Mouse (Mus musculus) common myeloid progenitor, adult 5-6 weeks (primary cell): ENCODE results near the gene Hoxd4. TPM values are rescaled to one million over a fixed set of nuclear protein-coding genes. Genes with fewer than 3 reads are reported as not detected.

Experiments used
- ATAC-seq: replicated peaks from 2 replicates; pipeline ENCODE4 v1.8.0; 2016; ENCODE audit warnings: low read depth, mild to moderate bottlenecking, moderate TSS enrichment, inconsistent platforms; ENCODE audit not compliant: poor library complexity, severe bottlenecking
- total RNA-seq: library from RNA; stranded (forward); fragments of 200-1000, 187-1606 nt; gene quantifications from 2 replicates; pipeline ENCODE4 v1.2.3, GENCODE M21; 2017

Hoxd4 gene
- total RNA-seq, 1 experiment from 2014 or later: not detected

GRCm38 (mm10) chr2:74738623-74739475, 27.1 kb downstream of the Hoxd4 start:
- ATAC-seq: no peak

- no peak for ATAC-seq
Observed at GRCm38 (mm10) chr2:74739476-74739800, 27.7 kb downstream of the Hoxd4 start.

DNA sequence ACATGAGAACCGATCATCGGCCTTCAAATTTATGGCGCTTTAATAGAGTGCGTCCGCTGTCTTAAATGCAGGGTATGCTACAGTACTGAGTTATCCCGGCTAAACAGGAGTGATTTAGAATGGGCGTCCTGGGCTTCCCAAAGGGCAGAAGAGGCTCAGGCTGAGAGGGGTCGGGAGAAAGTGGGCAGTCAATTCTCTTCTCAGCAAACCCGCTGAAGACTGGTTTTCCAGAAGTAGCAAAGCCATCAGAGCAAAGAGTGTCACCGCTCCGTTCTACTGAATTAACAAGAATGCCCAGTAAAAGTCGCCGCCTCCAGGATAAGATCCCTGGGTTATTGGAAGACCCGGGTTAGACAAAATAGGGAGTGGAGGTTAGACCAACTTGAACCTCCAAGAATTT, 28.1 kb downstream of the Hoxd4 start:
- no peak for ATAC-seq

- 0 out of 2 replicates have a peak, but pooled peaks have one; percentile 26 for ATAC-seq
Observed at GRCm38 (mm10) chr2:74740311-74741091, 28.8 kb downstream of the Hoxd4 start.

DNA sequence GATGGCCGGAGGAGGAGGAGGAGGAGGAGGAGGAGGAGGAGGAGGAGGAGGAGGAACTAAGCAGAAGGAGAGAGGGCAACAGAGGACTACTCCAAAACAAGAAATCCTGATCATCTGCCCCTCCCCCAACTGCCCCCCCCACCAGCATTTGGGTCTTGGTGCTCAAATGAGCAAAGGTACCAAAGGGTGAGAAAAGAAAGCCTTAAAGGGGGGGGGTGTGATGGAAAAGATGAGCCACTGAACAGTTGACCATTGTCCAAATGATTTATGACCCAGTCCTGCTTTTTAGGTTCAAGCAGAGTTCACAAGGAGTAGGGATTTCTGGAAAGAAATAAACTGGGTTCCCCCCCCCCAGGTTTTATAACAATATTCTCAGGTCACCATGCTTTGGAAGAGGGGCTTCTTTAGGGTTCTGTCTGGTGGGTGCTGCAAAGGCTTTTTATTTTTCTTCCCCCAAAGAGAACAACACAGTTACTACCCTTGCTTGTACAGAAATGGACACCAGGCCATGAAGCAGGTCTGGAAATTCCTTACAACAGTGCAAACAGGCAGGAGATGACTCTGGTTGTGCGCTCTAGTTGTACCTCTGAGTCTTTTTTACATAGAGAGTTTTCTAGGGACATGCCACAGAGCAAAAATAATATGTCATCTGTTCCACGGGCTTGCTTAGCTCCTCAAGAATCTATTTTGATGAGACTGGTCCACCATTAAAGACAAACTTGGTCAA, 29.7 kb downstream of the Hoxd4 start:
- no peak for ATAC-seq

GRCm38 (mm10) chr2:74741979-74742277, 30.2 kb downstream of the Hoxd4 start:
- ATAC-seq: no peak

DNA sequence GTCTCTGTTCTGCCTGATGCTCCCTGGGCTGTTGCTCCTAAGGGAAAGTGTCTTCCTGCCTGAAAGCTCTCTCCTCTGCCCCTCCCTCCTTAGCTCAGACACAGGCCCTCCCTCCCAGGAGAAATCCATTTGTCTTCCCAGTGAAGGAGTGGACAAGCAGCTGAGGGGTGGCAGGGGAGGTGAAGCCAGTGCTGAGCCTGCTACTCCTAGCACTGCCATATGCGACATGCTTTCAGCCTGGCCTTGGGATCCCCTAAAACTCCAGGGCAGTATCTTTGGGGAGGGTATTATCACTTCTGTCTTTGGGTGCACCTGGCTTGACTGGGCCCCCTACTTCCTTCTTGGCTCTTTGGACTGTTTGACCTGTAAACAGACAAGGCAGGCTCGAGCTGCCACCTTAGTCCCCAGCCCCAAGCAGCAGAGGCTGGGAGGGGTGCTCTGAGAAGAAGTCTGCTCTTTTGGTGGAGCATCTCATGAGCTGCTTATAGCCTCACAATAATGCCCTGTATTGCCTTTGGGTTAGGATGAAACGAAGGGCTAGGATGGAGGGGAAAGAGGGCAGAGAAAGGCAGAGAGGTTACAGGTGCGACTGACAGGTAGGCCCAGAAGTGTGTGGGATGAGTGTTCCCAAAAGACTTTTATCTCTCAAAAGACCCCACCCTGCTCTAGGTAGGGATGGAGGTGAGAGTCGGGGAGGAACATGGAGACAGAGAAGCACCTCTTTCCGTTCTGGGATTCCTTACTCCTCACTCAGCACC, 34.0 kb downstream of the Hoxd4 start:
- ATAC-seq: no peak

DNA sequence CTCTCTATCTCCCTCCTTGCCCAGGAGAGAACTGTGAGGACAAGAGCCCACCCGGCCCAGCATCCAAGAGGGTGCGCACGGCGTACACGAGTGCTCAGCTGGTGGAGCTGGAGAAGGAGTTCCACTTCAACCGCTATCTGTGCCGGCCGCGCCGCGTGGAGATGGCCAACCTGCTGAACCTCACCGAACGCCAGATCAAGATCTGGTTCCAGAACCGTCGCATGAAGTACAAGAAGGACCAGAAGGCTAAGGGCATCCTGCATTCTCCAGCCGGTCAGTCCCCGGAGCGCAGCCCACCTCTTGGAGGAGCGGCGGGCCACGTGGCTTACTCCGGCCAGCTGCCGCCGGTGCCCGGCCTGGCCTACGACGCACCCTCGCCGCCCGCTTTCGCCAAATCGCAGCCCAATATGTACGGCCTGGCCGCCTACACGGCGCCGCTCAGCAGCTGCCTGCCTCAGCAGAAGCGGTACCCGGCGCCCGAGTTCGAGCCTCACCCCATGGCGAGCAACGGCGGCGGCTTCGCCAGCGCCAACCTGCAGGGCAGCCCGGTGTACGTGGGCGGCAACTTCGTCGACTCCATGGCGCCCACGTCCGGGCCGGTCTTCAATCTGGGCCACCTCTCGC, 34.7 kb downstream of the Hoxd4 start:
- no peak for ATAC-seq

DNA sequence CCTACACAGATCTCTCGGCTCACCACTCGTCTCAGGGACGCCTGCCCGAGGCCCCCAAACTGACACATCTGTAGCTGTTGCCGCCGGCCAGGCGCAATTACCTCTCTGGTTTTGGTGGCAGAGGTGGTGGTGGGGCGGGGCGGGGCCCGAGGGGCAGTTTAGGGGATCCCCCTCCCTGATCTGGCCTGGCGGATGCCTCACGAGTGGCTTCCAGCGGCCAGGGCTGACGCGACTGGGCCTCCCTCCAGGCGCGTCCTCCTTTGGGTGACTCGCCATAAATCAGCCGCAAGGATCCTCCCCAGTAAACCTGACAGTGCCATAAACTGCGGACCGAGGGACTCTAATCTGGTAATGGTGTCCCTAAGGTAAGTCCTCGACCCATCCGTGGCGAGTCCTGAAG, 35.3 kb downstream of the Hoxd4 start:
- no peak for ATAC-seq

GRCm38 (mm10) chr2:74747661-74748141, 36.0 kb downstream of the Hoxd4 start:
- ATAC-seq: no peak

DNA sequence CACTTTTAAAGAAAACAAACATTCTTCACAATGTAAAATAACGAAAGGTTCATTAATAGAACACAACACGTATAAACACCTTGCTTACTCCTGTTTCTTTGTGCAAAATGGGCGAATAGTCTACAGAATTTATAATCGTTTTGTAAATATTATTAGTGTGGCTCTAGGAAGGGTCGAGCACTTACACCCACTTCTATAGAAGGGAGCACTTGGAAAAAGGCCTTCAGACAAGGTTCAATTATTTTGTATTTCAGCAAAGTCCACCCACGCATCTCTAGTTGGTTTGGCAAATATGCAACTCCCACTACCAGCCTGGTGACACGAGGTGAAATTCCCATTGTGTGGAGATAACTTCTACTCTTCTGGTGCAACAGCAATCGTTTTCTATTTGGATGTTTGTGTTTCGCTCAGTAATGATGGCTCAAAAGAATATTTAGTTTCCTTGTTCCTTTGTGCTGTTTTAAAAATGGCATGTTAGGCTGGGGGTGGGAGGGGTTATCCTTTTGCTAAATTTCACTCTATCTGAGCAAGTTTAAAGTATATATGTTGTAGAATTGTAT, 36.8 kb downstream of the Hoxd4 start:
- ATAC-seq: no peak

DNA sequence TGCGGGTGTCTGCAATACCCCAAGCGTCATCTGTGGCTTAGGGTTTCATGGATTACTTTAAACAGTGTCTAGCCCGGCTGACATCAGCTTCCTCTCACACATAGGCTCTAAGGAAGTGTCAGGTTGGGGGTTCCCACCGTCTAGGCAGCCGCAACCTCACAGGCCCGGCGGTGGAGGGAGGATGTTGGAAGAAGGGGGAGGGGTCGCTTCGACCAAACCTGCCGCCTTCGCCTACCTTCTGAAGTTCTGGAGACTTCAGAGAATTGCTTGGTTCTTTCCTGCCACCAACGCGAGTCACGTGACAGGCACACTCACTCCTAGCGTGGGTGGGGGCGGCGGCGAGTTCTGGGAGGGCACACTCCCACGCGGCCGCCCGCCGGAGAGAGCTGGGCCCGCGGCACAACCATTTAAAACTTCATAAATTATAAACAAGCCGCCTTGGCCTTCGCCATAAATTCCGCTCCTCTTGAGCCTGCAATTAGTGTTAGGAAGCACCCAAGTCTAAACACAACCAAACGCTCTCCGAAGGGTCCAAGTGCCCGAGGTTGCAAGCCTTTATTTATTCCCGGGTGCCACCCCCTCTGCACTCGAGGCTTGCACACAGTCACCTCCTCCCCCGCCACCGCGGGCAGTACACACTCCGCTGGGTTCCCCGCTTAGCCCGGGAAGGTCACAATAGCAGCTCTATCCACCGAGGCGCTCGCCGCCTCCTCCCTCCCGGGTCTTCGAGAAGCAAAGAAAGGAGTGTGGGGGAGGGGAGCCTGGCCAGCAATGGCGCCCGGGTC, 37.8 kb downstream of the Hoxd4 start:
- ATAC-seq: peak; percentile 57

GRCm38 (mm10) chr2:74750731-74751250, 39.1 kb downstream of the Hoxd4 start:
- no peak for ATAC-seq

- no peak for ATAC-seq
Observed at GRCm38 (mm10) chr2:74751861-74752260, 40.1 kb downstream of the Hoxd4 start.

DNA sequence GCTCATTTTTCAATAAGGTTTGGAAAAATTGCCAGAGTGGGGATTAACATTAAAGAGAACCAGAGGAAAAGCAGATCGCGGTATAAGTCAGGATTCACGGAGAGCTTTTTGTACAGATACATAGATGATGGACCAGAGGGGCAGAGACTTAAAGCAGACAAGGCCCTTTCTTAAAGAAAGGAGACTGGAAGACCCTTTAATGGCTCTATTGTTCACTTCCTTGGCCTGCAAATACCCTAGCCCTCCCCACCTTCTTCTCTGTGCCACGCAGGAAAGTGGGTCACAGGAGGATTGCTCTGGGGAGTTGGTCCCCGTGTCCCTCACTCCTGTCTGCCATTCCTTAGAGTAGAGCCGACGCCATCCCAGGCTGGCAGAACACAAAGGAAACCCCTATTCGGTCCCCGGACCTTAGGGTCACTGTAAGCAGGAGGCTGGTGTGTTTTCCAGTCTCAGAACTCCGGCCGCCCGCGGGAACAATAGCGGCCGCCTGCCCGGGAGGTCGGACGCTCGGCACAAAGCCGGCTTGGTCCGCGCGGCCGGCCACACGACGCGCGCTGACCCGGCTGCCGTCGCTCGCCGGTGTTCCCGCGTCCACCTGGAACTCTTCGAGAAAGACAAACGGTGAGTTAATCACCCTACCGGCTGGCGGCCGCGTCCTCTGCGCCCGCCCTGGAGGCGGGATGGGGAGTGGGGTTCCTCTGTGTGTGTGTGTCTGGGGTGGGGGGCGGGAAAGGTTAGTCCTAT, 40.9 kb downstream of the Hoxd4 start:
- ATAC-seq: no peak

DNA sequence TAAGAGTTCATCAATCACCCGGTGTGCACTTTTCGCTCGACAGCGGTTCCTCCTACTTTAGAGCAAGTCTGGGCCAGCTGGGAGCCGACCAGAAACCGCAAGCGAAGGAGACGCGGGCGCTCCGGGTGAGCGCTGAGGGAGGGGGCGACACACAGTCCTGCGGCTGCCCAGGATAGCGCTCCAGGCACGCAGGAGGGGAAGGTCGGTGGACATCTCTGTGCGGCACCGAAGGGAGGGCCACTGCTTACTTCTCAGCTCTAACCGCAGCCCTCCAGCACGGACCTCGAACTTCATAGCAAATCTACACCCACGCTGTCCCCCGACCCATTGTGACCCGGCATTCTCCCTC, 41.4 kb downstream of the Hoxd4 start:
- 0 out of 2 replicates have a peak, but pooled peaks have one; percentile 23 for ATAC-seq

- no peak for ATAC-seq
Observed at GRCm38 (mm10) chr2:74753711-74754110, 42.0 kb downstream of the Hoxd4 start.

DNA sequence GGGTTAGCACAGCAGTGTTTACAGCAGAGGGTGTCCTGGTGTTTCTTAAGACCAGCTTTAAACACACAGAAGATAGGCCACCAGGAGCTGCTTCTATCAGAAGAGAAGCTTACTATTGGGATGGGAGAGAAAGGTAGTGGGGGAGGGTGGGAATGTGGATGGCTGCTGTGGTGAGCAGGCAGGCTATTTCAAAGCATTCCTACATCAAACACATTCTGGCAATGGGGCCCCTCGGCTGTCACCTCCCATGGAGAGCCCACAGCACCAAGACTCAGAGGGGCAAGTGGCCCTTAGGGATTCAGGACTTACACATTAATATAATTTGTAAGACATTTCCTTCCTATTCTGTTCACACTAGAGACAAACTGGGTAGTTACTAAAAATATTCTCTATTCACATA, 48.4 kb downstream of the Hoxd4 start:
- no peak for ATAC-seq
